In the genomic region with DNA sequence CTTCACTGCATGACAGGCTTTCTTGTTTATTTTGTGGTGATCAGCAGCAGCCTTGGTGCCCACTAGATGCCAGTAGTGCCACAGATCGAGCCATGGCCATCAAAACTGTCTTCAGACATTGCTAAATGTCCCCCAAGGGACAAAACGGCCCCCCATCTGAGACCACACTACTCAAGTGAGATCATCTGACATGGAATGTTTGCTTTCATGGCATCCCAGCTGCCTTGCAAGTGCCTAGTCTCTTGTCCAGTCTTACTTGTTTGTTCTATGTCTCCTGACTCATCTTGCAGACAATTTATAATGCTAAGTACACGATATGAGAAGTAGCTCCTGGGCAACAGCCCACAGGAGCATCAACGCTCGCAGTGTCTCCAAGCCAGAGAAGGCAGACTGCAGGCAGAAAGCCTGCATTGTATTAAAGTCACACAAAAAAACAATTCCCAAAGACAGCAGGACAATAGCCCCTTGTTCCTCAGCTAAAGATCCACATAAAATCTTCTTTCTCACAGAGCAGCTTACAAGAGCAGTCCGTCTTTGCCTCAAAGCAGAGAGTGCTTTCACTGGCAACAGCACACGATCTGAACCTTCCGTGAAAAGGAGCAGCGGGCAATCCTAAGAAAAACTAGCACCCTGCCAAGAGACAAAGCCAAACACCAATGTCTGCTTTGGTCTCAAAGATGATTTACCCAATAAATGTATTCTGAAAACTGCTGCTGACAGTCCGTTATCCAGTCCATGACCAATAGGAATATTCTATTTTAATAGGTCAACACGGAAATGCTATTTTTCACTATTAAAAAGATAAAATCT, we compare ENCODE assay signal across 10 mouse cellular contexts.
DNase-seq lines count a peak whose midpoint lies in the region; ATAC-seq lines count a peak whose summit lies in the region.
"Had no signal": no experiment of that assay in that cellular context is flagged by ENCODE, and none has a peak within 500 bp of the region (broad histone marks: within the 10 kb centered on the region; RNA-seq: fewer than 3 reads in every experiment).

No protein-coding gene starts in this region.

- H3K4me1 ChIP-seq in forebrain, embryonic 10.5 days = peaks cover 9% of the 10 kb centered on the region; the same call in 1 of the 2 replicates
- no peaks in the 10 kb centered on the region for H3K4me1 ChIP-seq in forebrain, embryonic 11.5 days (replicated peaks; ENCODE audit: control insufficient read depth, insufficient read depth, low read length)
- peaks cover 13% of the 10 kb centered on the region for H3K4me1 ChIP-seq in neural tube, embryonic 13.5 days (replicated peaks)
- H3K4me1 ChIP-seq: limb, embryonic 15.5 days had no signal

- no peak for ATAC-seq in forebrain, embryonic 11.5 days (replicated peaks; ENCODE audit: low FRiP score)
- ATAC-seq in neural tube, embryonic 13.5 days (ENCODE audit: low read depth) = peak; percentile 77

- no peaks in the 10 kb centered on the region for H3K9me3 ChIP-seq in forebrain, embryonic 10.5 days
- H3K9me3 ChIP-seq in forebrain, embryonic 11.5 days (ENCODE audit: control insufficient read depth, low read length) = no peaks in the 10 kb centered on the region
- no peaks in the 10 kb centered on the region for H3K9me3 ChIP-seq in neural tube, embryonic 13.5 days
- H3K9me3 ChIP-seq: limb, embryonic 15.5 days had no signal

- no peak for DNase-seq in forebrain, embryonic 10.5 days (ENCODE audit: extremely low spot score, low spot score)
- DNase-seq in forebrain, embryonic 11.5 days (ENCODE audit: low spot score) = no peak
- DNase-seq in 416B (ENCODE audit: low read depth) = peak; percentile 51
- peak; percentile 20 to 38 for DNase-seq in cerebellum, postnatal 25 days
- peak; percentile 45 to 64 for DNase-seq in layer of hippocampus, adult 18-20 months (ENCODE audit: low spot score in 2 of 2)
- DNase-seq in adrenal gland, postnatal 36 days = no peak
- DNase-seq in natural killer cell, adult 2 months (ENCODE audit: low spot score in 2 of 2) = no peak

- no peaks in the 10 kb centered on the region for H3K27me3 ChIP-seq in forebrain, embryonic 10.5 days (ENCODE audit: poor library complexity, severe bottlenecking)
- no peaks in the 10 kb centered on the region for H3K27me3 ChIP-seq in forebrain, embryonic 11.5 days (ENCODE audit: control insufficient read depth, insufficient read depth, low read length)
- no peaks in the 10 kb centered on the region for H3K27me3 ChIP-seq in neural tube, embryonic 13.5 days
- H3K27me3 ChIP-seq: limb, embryonic 15.5 days had no signal

- WGBS in forebrain, embryonic 10.5 days = 52% methylated on average over 11 of the region's 11 CpGs
- 45% methylated on average over 11 of the region's 11 CpGs for WGBS in forebrain, embryonic 11.5 days
- WGBS in neural tube, embryonic 13.5 days = 18% methylated on average over 11 of the region's 11 CpGs

- H3K36me3 ChIP-seq in forebrain, embryonic 10.5 days (replicated peaks) = peaks cover 14% of the 10 kb centered on the region
- no peaks in the 10 kb centered on the region; the same call in 1 of the 2 replicates for H3K36me3 ChIP-seq in forebrain, embryonic 11.5 days (ENCODE audit: control insufficient read depth, insufficient read depth, low read length)
- peaks cover 67% of the 10 kb centered on the region for H3K36me3 ChIP-seq in neural tube, embryonic 13.5 days

- H3K4me3 ChIP-seq in forebrain, embryonic 10.5 days = no peak overlapping the region
- no peak overlapping the region for H3K4me3 ChIP-seq in forebrain, embryonic 11.5 days (ENCODE audit: low read depth, low read length)
- H3K4me3 ChIP-seq in neural tube, embryonic 13.5 days = no peak overlapping the region
- H3K4me3 ChIP-seq: erythroblast, embryonic 14.5 days; limb, embryonic 15.5 days had no signal

- no peak overlapping the region for H3K9ac ChIP-seq in forebrain, embryonic 11.5 days (ENCODE audit: low read length)
- H3K9ac ChIP-seq in neural tube, embryonic 13.5 days = no peak overlapping the region
- H3K9ac ChIP-seq: limb, embryonic 15.5 days had no signal

- H3K4me2 ChIP-seq in forebrain, embryonic 11.5 days (ENCODE audit: low read depth, low read length, severe bottlenecking) = no peak overlapping the region
- no peak overlapping the region for H3K4me2 ChIP-seq in neural tube, embryonic 13.5 days
- H3K4me2 ChIP-seq: limb, embryonic 15.5 days had no signal

- 0 out of 2 replicates have a peak overlapping the region, but pooled peaks have one; percentile 8 for H3K27ac ChIP-seq in forebrain, embryonic 10.5 days
- H3K27ac ChIP-seq in forebrain, embryonic 11.5 days (ENCODE audit: low read depth, low read length) = no peak overlapping the region
- peak overlapping the region; percentile 69 for H3K27ac ChIP-seq in neural tube, embryonic 13.5 days (replicated peaks)
- H3K27ac ChIP-seq: limb, embryonic 15.5 days had no signal

Comparison
In these comparisons a context has a peak if more than half of its experiments do, and no peak if none do; other contexts are left out.
1. DNase-seq: peak in 416B (single experiment), cerebellum, postnatal 25 days (2 of 2) and layer of hippocampus, adult 18-20 months (2 of 2); none in forebrain, embryonic 10.5 days (single experiment), forebrain, embryonic 11.5 days (single experiment), adrenal gland, postnatal 36 days (0 of 2) and natural killer cell, adult 2 months (0 of 2).